Mouse (Mus musculus): ENCODE measurements at regions not wholly inside any gene's neighbourhood (a gene's known extent, or its start where the extent isn't known, plus 50 kb on each side); places are given as distances from the start of the nearest gene placed in this dataset.

GRCm38 (mm10) chr9:30271081-30271480 lies 155.8 kb upstream of the Snx19 start:
- no peak for ATAC-seq (ENCODE audit: extremely low read depth, insufficient number of reproducible peaks, low FRiP score, poor library complexity, severe bottlenecking)
- Histone ChIP-seq H3K4me3 (ENCODE audit: low read depth, low read length) (no peak overlapping the region), H3K27me3 (ENCODE audit: insufficient read depth, low read length) (no peaks in the 10 kb centered on the region), H3K4me1 (ENCODE audit: insufficient read depth, low read depth, low read length) (no peaks in the 10 kb centered on the region), H3K36me3 (replicated peaks) (no peaks in the 10 kb centered on the region), H3K9me3 (replicated peaks) (0 out of 2 replicates have a peak, but pooled peaks cover 2% of the 10 kb centered on the region)
- no peak for DNase-seq (ENCODE audit: low spot score)
- no peak for TF ChIP-seq GATA1 (IDR thresholded peaks at IDR 0.05; ENCODE audit: borderline replicate concordance, low read length)
- TF ChIP-seq CTCF (IDR thresholded peaks at IDR 0.05; ENCODE audit: low read depth, low read length): no peak
- TF ChIP-seq POLR2AphosphoS5 (IDR thresholded peaks at IDR 0.05; ENCODE audit: insufficient replicate concordance, low read depth, low read length): no peak

GRCm38 (mm10) chr9:30273836-30274235 lies 153.1 kb upstream of the Snx19 start:
- Histone ChIP-seq H3K9me3 (replicated peaks) (0 out of 2 replicates have a peak, but pooled peaks cover 2% of the 10 kb centered on the region), H3K27me3 (ENCODE audit: insufficient read depth, low read length) (no peaks in the 10 kb centered on the region), H3K36me3 (replicated peaks) (no peaks in the 10 kb centered on the region), H3K4me1 (ENCODE audit: insufficient read depth, low read depth, low read length) (no peaks in the 10 kb centered on the region), H3K4me3 (ENCODE audit: low read depth, low read length) (no peak overlapping the region)
- DNase-seq (ENCODE audit: low spot score): no peak
- ATAC-seq (ENCODE audit: extremely low read depth, insufficient number of reproducible peaks, low FRiP score, poor library complexity, severe bottlenecking): no peak
- TF ChIP-seq POLR2AphosphoS5 (IDR thresholded peaks at IDR 0.05; ENCODE audit: insufficient replicate concordance, low read depth, low read length) (no peak), GATA1 (IDR thresholded peaks at IDR 0.05; ENCODE audit: borderline replicate concordance, low read length) (no peak), TAL1 (conservative IDR thresholded peaks at IDR 0.05; ENCODE audit: low read depth, low read length) (no peak), CTCF (IDR thresholded peaks at IDR 0.05; ENCODE audit: low read depth, low read length) (no peak), GATA2 (IDR thresholded peaks at IDR 0.05; ENCODE audit: borderline replicate concordance, low read depth, low read length) (no peak)

- ATAC-seq (ENCODE audit: extremely low read depth, insufficient number of reproducible peaks, low FRiP score, poor library complexity, severe bottlenecking): no peak
Observed at GRCm38 (mm10) chr9:30278231-30278630, 148.7 kb upstream of the Snx19 start.

GRCm38 (mm10) chr9:30283080-30283770 lies 143.7 kb upstream of the Snx19 start:
- Histone ChIP-seq H3K4me1 (ENCODE audit: insufficient read depth, low read depth, low read length) (no peaks in the 10 kb centered on the region), H3K9me3 (replicated peaks) (peaks cover 16% of the 10 kb centered on the region), H3K4me3 (ENCODE audit: low read depth, low read length) (no peak overlapping the region), H3K36me3 (replicated peaks) (no peaks in the 10 kb centered on the region), H3K27me3 (ENCODE audit: insufficient read depth, low read length) (no peaks in the 10 kb centered on the region)
- DNase-seq (ENCODE audit: low spot score) (no peak), ATAC-seq (ENCODE audit: extremely low read depth, insufficient number of reproducible peaks, low FRiP score, poor library complexity, severe bottlenecking) (no peak)
- no peak for TF ChIP-seq CTCF (IDR thresholded peaks at IDR 0.05; ENCODE audit: low read depth, low read length)

More at GRCm38 (mm10) chr9:30278231-30278630, 148.7 kb upstream of the Snx19 start:
- Histone ChIP-seq H3K36me3 (replicated peaks) (no peaks in the 10 kb centered on the region), H3K9me3 (replicated peaks) (peaks cover 5% of the 10 kb centered on the region), H3K27me3 (ENCODE audit: insufficient read depth, low read length) (no peaks in the 10 kb centered on the region), H3K4me1 (ENCODE audit: insufficient read depth, low read depth, low read length) (no peaks in the 10 kb centered on the region), H3K4me3 (ENCODE audit: low read depth, low read length) (no peak overlapping the region)
- DNase-seq (ENCODE audit: low spot score): no peak
- TF ChIP-seq GATA1 (IDR thresholded peaks at IDR 0.05; ENCODE audit: borderline replicate concordance, low read length) (no peak), POLR2AphosphoS5 (IDR thresholded peaks at IDR 0.05; ENCODE audit: insufficient replicate concordance, low read depth, low read length) (no peak), CTCF (IDR thresholded peaks at IDR 0.05; ENCODE audit: low read depth, low read length) (no peak), TAL1 (conservative IDR thresholded peaks at IDR 0.05; ENCODE audit: low read depth, low read length) (no peak), GATA2 (IDR thresholded peaks at IDR 0.05; ENCODE audit: borderline replicate concordance, low read depth, low read length) (no peak)

GRCm38 (mm10) chr9:30283771-30284148 lies 143.1 kb upstream of the Snx19 start:
- Histone ChIP-seq H3K27me3 (ENCODE audit: insufficient read depth, low read length) (no peaks in the 10 kb centered on the region), H3K36me3 (replicated peaks) (no peaks in the 10 kb centered on the region), H3K9me3 (replicated peaks) (peaks cover 16% of the 10 kb centered on the region), H3K4me3 (ENCODE audit: low read depth, low read length) (no peak overlapping the region), H3K4me1 (ENCODE audit: insufficient read depth, low read depth, low read length) (no peaks in the 10 kb centered on the region)
- TF ChIP-seq GATA2 (IDR thresholded peaks at IDR 0.05; ENCODE audit: borderline replicate concordance, low read depth, low read length): no peak
- no peak for TF ChIP-seq TAL1 (conservative IDR thresholded peaks at IDR 0.05; ENCODE audit: low read depth, low read length)
- TF ChIP-seq CTCF (IDR thresholded peaks at IDR 0.05; ENCODE audit: low read depth, low read length): no peak
- no peak for TF ChIP-seq GATA1 (IDR thresholded peaks at IDR 0.05; ENCODE audit: borderline replicate concordance, low read length)
- no peak for TF ChIP-seq POLR2AphosphoS5 (IDR thresholded peaks at IDR 0.05; ENCODE audit: insufficient replicate concordance, low read depth, low read length)
- DNase-seq (ENCODE audit: low spot score) (no peak), ATAC-seq (ENCODE audit: extremely low read depth, insufficient number of reproducible peaks, low FRiP score, poor library complexity, severe bottlenecking) (no peak)

DNA sequence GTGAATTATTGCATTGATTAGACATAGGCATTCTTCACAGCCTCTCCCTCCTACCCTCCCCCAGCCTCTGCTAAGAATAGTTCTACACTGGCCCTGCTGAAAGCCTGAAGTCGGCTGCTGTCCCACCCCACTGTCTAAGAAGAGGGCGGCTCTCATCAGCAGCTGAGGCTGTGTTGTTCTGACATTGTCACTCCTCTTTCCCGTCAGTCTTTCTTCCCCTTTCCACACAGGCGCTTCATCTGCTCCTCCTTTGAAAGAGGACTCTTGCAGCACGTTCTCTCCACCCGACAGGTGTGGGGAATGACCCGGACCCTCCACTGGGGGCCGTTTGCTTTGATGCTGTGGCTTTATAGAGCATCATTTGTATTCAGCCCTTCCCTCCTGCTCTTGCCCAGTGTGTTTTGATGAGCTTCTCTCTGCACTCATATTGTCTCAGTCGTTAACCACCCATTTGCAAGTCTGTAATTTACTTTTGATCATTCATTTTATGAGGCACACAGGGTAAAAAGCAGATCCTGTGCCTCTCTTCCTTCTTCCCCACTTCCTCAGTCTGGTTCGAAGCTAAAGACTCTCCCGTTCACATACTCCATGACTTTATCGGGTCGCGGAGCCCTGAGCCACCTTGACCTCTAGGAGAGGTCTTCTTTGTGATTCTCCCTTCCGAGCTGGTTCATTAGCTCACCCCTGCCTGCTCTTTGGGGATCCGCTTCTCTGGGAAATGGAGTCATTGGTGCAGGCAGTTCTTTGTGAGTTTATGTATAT lies 142.2 kb upstream of the Snx19 start:
- no peak for TF ChIP-seq GATA2 (IDR thresholded peaks at IDR 0.05; ENCODE audit: borderline replicate concordance, low read depth, low read length)
- no peak for TF ChIP-seq GATA1 (IDR thresholded peaks at IDR 0.05; ENCODE audit: borderline replicate concordance, low read length)
- no peak for TF ChIP-seq POLR2AphosphoS5 (IDR thresholded peaks at IDR 0.05; ENCODE audit: insufficient replicate concordance, low read depth, low read length)
- no peak for TF ChIP-seq CTCF (IDR thresholded peaks at IDR 0.05; ENCODE audit: low read depth, low read length)
- TF ChIP-seq TAL1 (conservative IDR thresholded peaks at IDR 0.05; ENCODE audit: low read depth, low read length): no peak
- no peak for DNase-seq (ENCODE audit: low spot score)

More for the DNA sequence above, 142.2 kb upstream of the Snx19 start:
- Histone ChIP-seq H3K36me3 (replicated peaks) (no peaks in the 10 kb centered on the region), H3K4me3 (ENCODE audit: low read depth, low read length) (no peak overlapping the region), H3K27me3 (ENCODE audit: insufficient read depth, low read length) (no peaks in the 10 kb centered on the region), H3K9me3 (replicated peaks) (peaks cover 16% of the 10 kb centered on the region), H3K4me1 (ENCODE audit: insufficient read depth, low read depth, low read length) (no peaks in the 10 kb centered on the region)
- ATAC-seq (ENCODE audit: extremely low read depth, insufficient number of reproducible peaks, low FRiP score, poor library complexity, severe bottlenecking): no peak

Measured in G1E (cell line).